Mouse (Mus musculus) CH12.LX (cell line): ENCODE results near the gene Phb2. TPM values are rescaled to one million over a fixed set of nuclear protein-coding genes. Genes with fewer than 3 reads are reported as not detected.
A peak's percentile ranks its signal among the peaks of the same experiment; 100 is the strongest.

Experiments used
- DNase-seq: peaks from one replicate; pipeline ENCODE4 v3.0.0-alpha.2; 2013; ENCODE audit errors: extremely low read depth
- H3K27ac ChIP-seq: 2 replicates; pipeline ENCODE4 v1.5.1; 2012; ENCODE audit warnings: low read depth, mild to moderate bottlenecking, control low read depth, moderate library complexity; ENCODE audit not compliant: insufficient read depth
- H3K27me3 ChIP-seq: replicated peaks from 2 replicates; pipeline ENCODE3; 2012; ENCODE audit warnings: inconsistent platforms
- H3K36me3 ChIP-seq, 2 experiments: replicated peaks in 1 of 2; 2 replicates each; pipeline versions ENCODE3 to v1.6.1; 2012; ENCODE audit warnings: inconsistent platforms in 1 of 2, low read length in 1 of 2, mild to moderate bottlenecking in 1 of 2, mixed read lengths in 1 of 2, moderate library complexity in 1 of 2; ENCODE audit not compliant: control insufficient read depth in 1 of 2, insufficient read depth in 1 of 2
- H3K4me1 ChIP-seq, 2 experiments: 2 replicates each; pipeline ENCODE4 v1.6.1; 2012; ENCODE audit warnings: inconsistent platforms in 1 of 2, moderate library complexity in 1 of 2; ENCODE audit not compliant: insufficient read depth in 2 of 2, control insufficient read depth in 1 of 2
- H3K4me2 ChIP-seq: 2 replicates; pipeline ENCODE4 v1.6.1; 2012; ENCODE audit warnings: low read depth, mild to moderate bottlenecking, control low read depth; ENCODE audit not compliant: poor library complexity, insufficient read depth, severe bottlenecking
- H3K4me3 ChIP-seq, 3 experiments: fragments of 150-350 bp in 1 of 3; sonication (generic) in 1 of 3; replicated peaks in 1 of 3; 2 replicates each; pipeline versions ENCODE3 to v1.5.1; 2011 to 2012; ENCODE audit warnings: low read depth in 2 of 3, low read length in 2 of 3, mild to moderate bottlenecking in 2 of 3, moderate library complexity in 2 of 3, control low read depth in 1 of 3, improper control_type of control experiment in 1 of 3, inconsistent platforms in 1 of 3, mixed read lengths in 1 of 3; ENCODE audit not compliant: poor library complexity in 1 of 3
- H3K79me2 ChIP-seq: replicated peaks from 2 replicates; pipeline ENCODE4 v1.6.1; 2012; ENCODE audit warnings: mild to moderate bottlenecking, moderate library complexity; ENCODE audit not compliant: control insufficient read depth, poor library complexity, insufficient read depth, severe bottlenecking; ENCODE audit errors: extremely low read depth
- H3K9ac ChIP-seq: 2 replicates; pipeline ENCODE4 v1.6.1; 2012; ENCODE audit warnings: low read depth, mild to moderate bottlenecking, control low read depth, moderate library complexity; ENCODE audit not compliant: insufficient read depth
- H3K9me3 ChIP-seq: replicated peaks from 2 replicates; pipeline ENCODE3; 2012; ENCODE audit warnings: low read length, inconsistent platforms, mixed read lengths
- BHLHE40 ChIP-seq: IDR thresholded peaks from 2 replicates; pipeline ENCODE4 v1.6.1; 2011; ENCODE audit warnings: mild to moderate bottlenecking, low read depth, low read length, improper control_type of control experiment
- CHD2 ChIP-seq: IDR thresholded peaks from 2 replicates; pipeline ENCODE4 v1.6.1; 2011; ENCODE audit warnings: low read length, improper control_type of control experiment
- CTCF ChIP-seq, 2 experiments: IDR thresholded peaks in 1 of 2; conservative IDR thresholded peaks in 1 of 2; 2 replicates each; pipeline ENCODE4 v1.5.1; 2011 to 2012; ENCODE audit warnings: low read depth in 2 of 2, low read length in 2 of 2, improper control_type of control experiment in 1 of 2, inconsistent platforms in 1 of 2, mild to moderate bottlenecking in 1 of 2, moderate library complexity in 1 of 2
- ELF1 ChIP-seq: IDR thresholded peaks from 2 replicates; pipeline ENCODE4 v1.6.1; 2014; ENCODE audit warnings: low read depth, mild to moderate bottlenecking, inconsistent platforms, low read length, improper control_type of control experiment
- GABPA ChIP-seq: IDR thresholded peaks from 2 replicates; pipeline ENCODE4 v1.6.1; 2012; ENCODE audit warnings: low read depth, low read length, improper control_type of control experiment, inconsistent platforms; ENCODE audit not compliant: insufficient replicate concordance
- HCFC1 ChIP-seq: IDR thresholded peaks from 2 replicates; pipeline ENCODE4 v1.6.1; 2012; ENCODE audit warnings: low read depth, mild to moderate bottlenecking, inconsistent platforms, low read length, improper control_type of control experiment
- IRF4 ChIP-seq: IDR thresholded peaks from 2 replicates; pipeline ENCODE4 v1.6.1; 2014; ENCODE audit warnings: low read depth, mild to moderate bottlenecking, inconsistent platforms, low read length, improper control_type of control experiment
- JUN ChIP-seq: IDR thresholded peaks from 2 replicates; pipeline ENCODE4 v1.6.1; 2011; ENCODE audit warnings: low read depth, mild to moderate bottlenecking, low read length, improper control_type of control experiment, moderate library complexity; ENCODE audit not compliant: insufficient read depth
- JUND ChIP-seq: conservative IDR thresholded peaks from 2 replicates; pipeline ENCODE4 v1.6.1; 2011; ENCODE audit warnings: low read depth, low read length, improper control_type of control experiment
- MAFK ChIP-seq: IDR thresholded peaks from 2 replicates; pipeline ENCODE4 v1.6.1; 2011; ENCODE audit warnings: low read length, improper control_type of control experiment; ENCODE audit not compliant: insufficient replicate concordance
- MAZ ChIP-seq: IDR thresholded peaks from 2 replicates; pipeline ENCODE4 v1.6.1; 2012; ENCODE audit warnings: low read depth, mild to moderate bottlenecking, inconsistent platforms, low read length, improper control_type of control experiment, moderate library complexity
- MEF2A ChIP-seq: IDR thresholded peaks from 2 replicates; pipeline ENCODE4 v1.6.1; 2014; ENCODE audit warnings: low read depth, mild to moderate bottlenecking, inconsistent platforms, low read length, improper control_type of control experiment, borderline replicate concordance
- MXI1 ChIP-seq: IDR thresholded peaks from 2 replicates; pipeline ENCODE4 v1.6.1; 2011; ENCODE audit warnings: mild to moderate bottlenecking, low read depth, low read length, improper control_type of control experiment
- MYC ChIP-seq: IDR thresholded peaks from 2 replicates; pipeline ENCODE4 v1.6.1; 2011; ENCODE audit warnings: low read depth, mild to moderate bottlenecking, improper control_type of control experiment, low read length
- NELFE ChIP-seq: IDR thresholded peaks from 2 replicates; pipeline ENCODE4 v1.6.1; 2011; ENCODE audit warnings: low read depth, low read length, improper control_type of control experiment
- NRF1 ChIP-seq: IDR thresholded peaks from 2 replicates; pipeline ENCODE4 v1.6.1; 2014; ENCODE audit warnings: low read depth, mild to moderate bottlenecking, inconsistent platforms, low read length, improper control_type of control experiment, moderate library complexity
- PAX5 ChIP-seq: IDR thresholded peaks from 2 replicates; pipeline ENCODE4 v1.6.1; 2012; ENCODE audit warnings: low read length, inconsistent platforms, mixed read lengths
- POLR2A ChIP-seq: IDR thresholded peaks from 2 replicates; pipeline ENCODE4 v1.6.1; 2011; ENCODE audit warnings: low read depth, mild to moderate bottlenecking, improper control_type of control experiment, low read length
- RAD21 ChIP-seq: IDR thresholded peaks from 2 replicates; pipeline ENCODE4 v1.6.1; 2011; ENCODE audit warnings: low read depth, mild to moderate bottlenecking, low read length, improper control_type of control experiment, moderate library complexity
- RCOR1 ChIP-seq: conservative IDR thresholded peaks from 2 replicates; pipeline ENCODE4 v1.6.1; 2012; ENCODE audit warnings: low read depth, mild to moderate bottlenecking, inconsistent platforms, low read length, improper control_type of control experiment
- SIN3A ChIP-seq: IDR thresholded peaks from 2 replicates; pipeline ENCODE4 v1.6.1; 2012; ENCODE audit warnings: low read length, improper control_type of control experiment, inconsistent platforms
- SMC3 ChIP-seq: IDR thresholded peaks from 2 replicates; pipeline ENCODE4 v1.6.1; 2011; ENCODE audit warnings: low read depth, low read length, improper control_type of control experiment
- TBP ChIP-seq: conservative IDR thresholded peaks from 2 replicates; pipeline ENCODE4 v1.6.1; 2011; ENCODE audit warnings: low read depth, low read length, improper control_type of control experiment
- TCF12 ChIP-seq: IDR thresholded peaks from 2 replicates; pipeline ENCODE4 v1.6.1; 2014; ENCODE audit warnings: low read depth, mild to moderate bottlenecking, inconsistent platforms, low read length, improper control_type of control experiment
- USF1 ChIP-seq: IDR thresholded peaks from 2 replicates; pipeline ENCODE4 v1.6.1; 2014; ENCODE audit warnings: low read depth, mild to moderate bottlenecking, inconsistent platforms, low read length, improper control_type of control experiment
- USF2 ChIP-seq: conservative IDR thresholded peaks from 2 replicates; pipeline ENCODE4 v1.6.1; 2011; ENCODE audit warnings: low read depth, low read length, improper control_type of control experiment
- ZC3H11A ChIP-seq: IDR thresholded peaks from 2 replicates; pipeline ENCODE4 v1.6.1; 2012; ENCODE audit warnings: low read depth, mild to moderate bottlenecking, inconsistent platforms, low read length, improper control_type of control experiment
- ZKSCAN1 ChIP-seq: IDR thresholded peaks from 2 replicates; pipeline ENCODE4 v1.6.1; 2012; ENCODE audit warnings: low read depth, inconsistent platforms, low read length, improper control_type of control experiment, borderline replicate concordance
- ZMIZ1 ChIP-seq: IDR thresholded peaks from 2 replicates; pipeline ENCODE4 v1.6.1; 2012; ENCODE audit warnings: low read depth, mild to moderate bottlenecking, inconsistent platforms, low read length, improper control_type of control experiment
- ZNF384 ChIP-seq: IDR thresholded peaks from 2 replicates; pipeline ENCODE4 v1.6.1; 2012; ENCODE audit warnings: low read depth, low read length, improper control_type of control experiment, inconsistent platforms
- dilution Hi-C: fragments of 300-500 bp; cut with MboI; formaldehyde crosslinking; loops from 2 replicates; pipeline ENCODE4 v1.14.3; 2020; ENCODE audit warnings: low sequenced_read_pairs; ENCODE audit not compliant: extremely low pct_unique_long_range_greater_than_20kb, extremely low pct_ligation_motif_present
- in situ Hi-C: fragments of 300-500 bp; cut with MboI; formaldehyde crosslinking; loops from 3 replicates; pipeline ENCODE4 v1.14.3; 2019; ENCODE audit warnings: low sequenced_read_pairs, low pct_ligation_motif_present, low pct_unique_long_range_greater_than_20kb, mixed read lengths
- polyA plus RNA-seq: library from polyadenylated mRNA; unstranded; fragments of >175 nt; gene quantifications from 2 replicates; pipeline ENCODE4 v1.2.1, GENCODE M21; 2012; ENCODE audit warnings: low read depth; ENCODE audit not compliant: insufficient read length
- total RNA-seq, 2 experiments: library from RNA; depleted of rRNA; stranded (reverse); fragments of 300-350 nt in 1 of 2; fragments of >200 nt in 1 of 2; gene quantifications; 2 replicates each; pipeline ENCODE4 v1.2.3; 2012 to 2014

Phb2 gene
- total and polyA plus RNA-seq, 3 experiments = 380 to 694 (median 440) TPM

DNA sequence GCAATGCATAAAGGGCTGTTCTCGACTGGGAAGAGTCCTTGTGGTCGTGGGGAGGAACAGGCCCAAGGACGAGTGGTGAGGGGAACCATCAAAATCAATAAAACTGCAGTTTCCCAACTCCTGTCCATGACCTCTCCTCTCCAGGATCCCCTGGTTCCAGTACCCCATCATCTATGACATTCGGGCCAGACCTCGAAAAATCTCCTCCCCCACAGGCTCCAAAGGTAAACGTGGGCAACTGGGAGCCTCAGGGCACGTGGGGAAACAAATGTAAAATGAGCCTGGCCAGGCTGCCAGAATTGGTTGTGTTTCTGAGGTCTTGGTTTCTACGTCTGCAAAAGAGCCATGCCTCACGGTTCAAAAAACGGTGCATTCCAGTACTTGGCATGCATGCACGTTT is 782 bp downstream of the Phb2 start:
- peaks cover 24 to 60% of the 10 kb centered on the region in 2 experiments for H3K4me1 ChIP-seq
- no peaks in the 10 kb centered on the region for H3K9me3 ChIP-seq
- no peak; the same call in 1 of the 2 replicates for TF ChIP-seq POLR2A
- no peak for TF ChIP-seq MAZ
- no peak for TF ChIP-seq CHD2
- no peak for TF ChIP-seq ZMIZ1
- no peak for TF ChIP-seq MYC
- TF ChIP-seq SMC3 = no peak
- no peak for TF ChIP-seq MEF2A
- TF ChIP-seq NRF1 = no peak
- no peak for TF ChIP-seq NELFE
- no peak for TF ChIP-seq ZKSCAN1
- no peak for TF ChIP-seq MXI1
- TF ChIP-seq MAFK = no peak
- TF ChIP-seq IRF4 = no peak
- no peak for TF ChIP-seq BHLHE40
- TF ChIP-seq USF2 = no peak
- TF ChIP-seq TBP = no peak
- TF ChIP-seq HCFC1 = no peak
- TF ChIP-seq JUN = no peak
- no peak for TF ChIP-seq GABPA
- TF ChIP-seq, all 38 proteins: peak for 0
- dilution Hi-C loops = no loop called here
- Histone ChIP-seq H3K27ac (peak overlapping the region; percentile 30), H3K9ac (peak overlapping the region; percentile 91), H3K27me3 (no peaks in the 10 kb centered on the region), H3K79me2 (peaks cover 68% of the 10 kb centered on the region), H3K4me2 (peak overlapping the region; percentile 87), H3K4me3 (peak overlapping the region; percentile 96 to 99 (median 97)), H3K36me3 (peaks cover 42 to 68% of the 10 kb centered on the region in 2 experiments)
- no peak for DNase-seq
- in situ Hi-C loops = no loop called here

DNA sequence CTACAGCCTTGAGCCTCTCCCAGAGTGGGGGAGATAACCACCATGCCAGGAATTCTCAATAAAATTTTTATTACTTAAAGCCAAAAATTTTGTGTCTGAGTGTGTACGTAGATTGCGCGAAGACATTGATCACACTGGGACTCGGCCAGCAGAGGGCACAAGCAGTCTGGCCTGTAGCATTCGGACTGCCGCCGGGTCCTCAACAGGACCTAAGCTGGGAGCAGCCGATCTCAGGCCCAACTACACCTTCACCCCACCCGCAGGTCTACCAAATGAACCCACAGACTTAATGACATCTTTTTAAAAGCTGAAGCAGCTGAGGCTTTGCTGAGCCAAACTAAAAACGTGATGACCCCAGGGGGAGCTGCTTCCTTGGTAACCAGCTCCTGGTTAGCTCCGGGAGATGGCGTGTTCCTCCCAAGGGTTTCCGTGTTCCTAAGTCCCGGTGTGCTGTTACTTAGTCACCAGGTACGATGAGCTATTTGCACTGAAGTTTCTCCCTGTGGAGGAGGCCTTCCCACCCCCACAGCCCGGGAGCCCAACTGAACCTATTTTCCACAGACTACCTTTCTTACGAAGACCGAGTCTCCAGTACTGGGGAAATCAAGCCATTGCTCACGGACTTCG is 4.8 kb downstream of the Phb2 start:
- in situ Hi-C loops = no loop called here
- Histone ChIP-seq H3K4me2 (no peak overlapping the region), H3K9me3 (no peaks in the 10 kb centered on the region), H3K79me2 (peaks cover 28% of the 10 kb centered on the region), H3K4me3 (no peak overlapping the region), H3K27me3 (no peaks in the 10 kb centered on the region), H3K27ac (no peak overlapping the region), H3K9ac (no peak overlapping the region), H3K4me1 (peaks cover 27 to 69% of the 10 kb centered on the region in 2 experiments), H3K36me3 (peaks cover 43 to 84% of the 10 kb centered on the region in 2 experiments)
- DNase-seq = peak; percentile 71
- dilution Hi-C loops = no loop called here
- TF ChIP-seq RAD21 = peak; percentile 90
- no peak for TF ChIP-seq PAX5
- TF ChIP-seq ELF1 = no peak
- peak; percentile 38; the same call in 1 of the 2 replicates for TF ChIP-seq MEF2A
- no peak for TF ChIP-seq MYC
- no peak for TF ChIP-seq TBP
- TF ChIP-seq ZKSCAN1 = no peak
- no peak for TF ChIP-seq ZNF384
- no peak for TF ChIP-seq TCF12
- TF ChIP-seq JUND = no peak
- no peak for TF ChIP-seq RCOR1
- peak; percentile 91 for TF ChIP-seq ZC3H11A
- TF ChIP-seq SIN3A = no peak
- TF ChIP-seq MXI1 = peak; percentile 52; the same call in 1 of the 2 replicates
- no peak for TF ChIP-seq JUN
- peak; percentile 54; the same call in 1 of the 2 replicates for TF ChIP-seq MAZ
- no peak for TF ChIP-seq NELFE
- no peak for TF ChIP-seq USF1
- TF ChIP-seq USF2 = no peak
- peak in 1 of 2 experiments; percentile 93; a peak in 3 of 4 replicates for TF ChIP-seq CTCF (conservative IDR thresholded peaks at IDR 0.05 in 1 of 2, IDR thresholded peaks at IDR 0.05 in 1 of 2; ENCODE audit: low read depth in 2 of 2, low read length in 2 of 2)
- no peak for TF ChIP-seq HCFC1
- TF ChIP-seq BHLHE40 = no peak
- peak; percentile 55 for TF ChIP-seq IRF4
- no peak for TF ChIP-seq MAFK
- no peak for TF ChIP-seq GABPA
- peak; percentile 97 for TF ChIP-seq SMC3
- no peak; the same call in 1 of the 2 replicates for TF ChIP-seq POLR2A
